Mouse (Mus musculus): Measurements from ENCODE around the gene Psg16.
"Not testable (repeated sequence)": the region's sequence is repeated elsewhere in the genome, so short reads cannot be mapped to it uniquely, and the experiment has no call there.

The Psg16 gene

DNA sequence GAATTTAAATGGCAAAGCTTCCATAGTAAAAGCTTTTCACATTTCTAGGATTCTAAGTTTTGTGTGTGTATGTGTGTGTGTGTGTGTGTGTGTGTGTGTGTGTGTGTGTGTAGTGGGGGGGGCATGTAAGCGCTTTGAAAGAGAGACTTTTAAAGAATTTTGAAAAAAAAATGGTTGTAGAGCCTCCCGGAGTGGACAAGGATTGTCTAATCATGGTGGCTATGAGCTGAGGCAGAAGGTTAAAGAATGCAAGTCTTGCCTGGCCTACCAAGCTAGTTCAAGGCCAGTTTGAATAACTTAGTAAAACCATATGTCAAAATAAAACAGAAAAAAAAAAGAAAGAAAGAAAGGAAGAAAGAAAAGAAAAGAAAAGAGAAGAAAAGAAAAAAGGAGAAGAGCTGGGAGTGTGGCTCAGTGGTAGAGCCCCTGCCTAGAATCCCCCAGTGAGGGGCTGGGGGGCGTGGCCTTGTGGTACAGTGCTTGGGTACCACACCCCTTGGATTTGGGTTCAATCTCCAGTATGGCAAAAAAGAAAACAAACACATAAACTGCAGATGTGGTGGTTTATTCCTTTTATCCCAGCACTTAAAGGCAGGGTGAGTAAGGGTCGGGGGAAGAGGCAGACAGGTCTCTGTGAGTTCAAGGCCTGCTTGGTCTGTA lies 18.4 kb upstream of the Psg16 start:
- no peak for DNase-seq (ENCODE audit: low spot score in 2 of 2)

GRCm38 (mm10) chr7:17056081-17056581 lies 17.7 kb upstream of the Psg16 start:
- DNase-seq (ENCODE audit: low spot score in 2 of 2): peak; percentile 81 to 91

- DNase-seq (ENCODE audit: low spot score in 2 of 2): no peak
These were observed 17.0 kb upstream of the Psg16 start for GRCm38 (mm10) chr7:17056601-17057523.

DNA sequence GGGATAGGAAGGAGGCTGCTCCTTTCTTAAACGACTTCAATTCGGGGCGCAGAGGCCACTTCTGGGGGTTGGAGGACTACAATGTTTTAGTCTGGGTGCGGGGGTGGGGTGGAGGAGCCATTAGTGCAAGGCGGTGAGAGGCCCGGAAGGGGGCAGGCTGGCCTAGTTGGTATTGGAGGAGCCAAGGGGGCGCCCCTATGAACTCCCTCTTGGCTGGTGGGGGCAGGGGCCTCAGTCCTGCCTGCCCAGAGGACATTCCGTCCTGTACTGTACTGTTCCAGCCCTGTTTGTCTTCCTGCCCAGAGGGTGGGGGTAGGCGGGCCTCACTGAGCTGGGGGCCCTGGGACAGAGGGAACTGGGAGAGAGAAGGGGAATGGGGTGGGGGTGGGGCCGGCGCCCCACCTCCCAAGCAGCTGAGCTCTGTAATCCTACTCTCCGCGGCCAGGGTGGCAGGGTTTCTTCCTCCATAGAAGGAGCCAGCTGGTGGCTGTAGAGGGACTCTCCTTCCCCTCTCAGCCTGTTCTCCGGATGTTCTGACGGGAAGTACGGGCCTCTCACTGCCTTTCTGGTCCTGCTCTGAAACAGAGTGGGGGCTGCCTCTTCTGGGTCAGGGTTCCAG lies 15.7 kb upstream of the Psg16 start:
- DNase-seq (ENCODE audit: low spot score in 2 of 2): peak in 1 of 2 experiments; percentile 73

- DNase-seq (ENCODE audit: low spot score in 2 of 2): no peak
These were observed 14.9 kb upstream of the Psg16 start for GRCm38 (mm10) chr7:17058816-17059462.

- no peak for DNase-seq (ENCODE audit: low spot score in 2 of 2)
These were observed 14.4 kb upstream of the Psg16 start for GRCm38 (mm10) chr7:17059463-17059844.

GRCm38 (mm10) chr7:17060031-17060781 lies 13.6 kb upstream of the Psg16 start:
- peak in 1 of 2 experiments; percentile 86 for DNase-seq (ENCODE audit: low spot score in 2 of 2)

- DNase-seq (ENCODE audit: low spot score in 2 of 2): no peak
These were observed 12.8 kb upstream of the Psg16 start for GRCm38 (mm10) chr7:17060782-17061605.

GRCm38 (mm10) chr7:17062389-17062788 lies 11.5 kb upstream of the Psg16 start, which contains the start of gene Hif3a:
TSS of gene Hif3a (minus strand) at chr7:17062427.
- peak in 1 of 2 experiments; percentile 53 for DNase-seq (ENCODE audit: low spot score in 2 of 2)

DNA sequence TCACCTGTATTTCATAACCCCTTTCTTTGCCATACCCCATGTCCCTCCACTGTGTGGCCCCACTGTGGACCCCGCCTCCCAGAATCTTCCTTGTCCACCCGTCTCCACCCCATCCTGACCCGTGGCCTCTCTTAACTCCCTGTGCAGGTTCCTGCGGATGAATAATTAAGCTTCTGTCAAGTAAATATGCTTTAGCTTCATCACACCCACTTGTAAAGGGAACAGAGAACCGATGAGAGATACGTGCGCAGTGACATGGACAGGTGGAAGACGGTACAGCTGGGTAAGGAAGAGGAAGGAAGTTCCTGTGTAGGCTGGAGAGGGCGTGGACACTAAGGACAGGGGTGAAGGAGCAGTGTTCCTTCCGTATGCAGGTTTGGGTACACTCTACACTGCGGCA lies 11.0 kb upstream of the Psg16 start:
- no peak for DNase-seq (ENCODE audit: low spot score in 2 of 2)

DNA sequence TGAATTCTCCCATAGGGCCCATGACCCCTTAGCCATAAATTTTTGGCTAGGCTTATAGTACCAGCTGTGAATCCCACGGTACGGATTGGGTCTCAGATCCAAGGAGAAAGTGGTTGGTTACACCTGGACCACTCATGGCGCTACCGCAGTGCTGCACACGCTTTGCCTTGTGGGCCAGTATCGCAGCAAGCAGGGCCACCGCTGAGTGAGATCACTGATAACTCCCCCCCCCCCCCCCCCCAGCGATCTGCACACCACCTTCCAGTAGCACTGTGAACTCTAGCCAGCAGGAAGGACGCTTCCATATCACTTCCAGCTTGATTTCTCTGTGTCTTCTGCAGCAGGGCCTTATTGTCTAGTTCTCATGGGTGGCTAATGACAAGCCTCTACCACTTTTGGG lies 8.2 kb upstream of the Psg16 start:
- DNase-seq (ENCODE audit: low spot score in 2 of 2): no peak

GRCm38 (mm10) chr7:17066412-17066811 lies 7.4 kb upstream of the Psg16 start:
- DNase-seq (ENCODE audit: low spot score in 2 of 2): peak in 1 of 2 experiments; percentile 94

GRCm38 (mm10) chr7:17067000-17067399 lies 6.8 kb upstream of the Psg16 start:
- DNase-seq (ENCODE audit: low spot score in 2 of 2): no peak

GRCm38 (mm10) chr7:17067651-17068050 lies 6.2 kb upstream of the Psg16 start:
- DNase-seq (ENCODE audit: low spot score in 2 of 2): not testable (repeated sequence)

DNA sequence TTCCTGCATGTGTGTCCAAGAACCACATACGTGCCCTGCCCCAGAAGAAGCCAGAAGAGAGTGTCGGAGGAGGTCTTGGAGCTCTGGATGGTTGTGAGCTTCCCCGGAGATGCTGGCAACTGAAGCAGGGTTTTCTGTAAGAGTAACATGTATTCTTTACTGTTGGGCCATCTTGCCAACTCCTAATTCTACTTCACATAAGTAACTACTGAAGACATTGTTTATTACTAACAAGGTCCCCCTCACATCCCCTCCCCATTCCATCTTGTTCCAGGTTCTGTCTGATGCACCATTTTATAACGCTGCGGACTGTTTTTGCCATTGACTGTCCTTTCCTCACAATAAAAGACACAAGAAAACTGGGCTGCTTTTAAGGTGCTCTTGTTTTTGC lies 332 bp upstream of the Psg16 start:
- DNase-seq (ENCODE audit: low spot score in 2 of 2): no peak

- no peak for DNase-seq (ENCODE audit: low spot score in 2 of 2)
These were observed 2.7 kb downstream of the Psg16 start for GRCm38 (mm10) chr7:17076542-17076941.

DNA sequence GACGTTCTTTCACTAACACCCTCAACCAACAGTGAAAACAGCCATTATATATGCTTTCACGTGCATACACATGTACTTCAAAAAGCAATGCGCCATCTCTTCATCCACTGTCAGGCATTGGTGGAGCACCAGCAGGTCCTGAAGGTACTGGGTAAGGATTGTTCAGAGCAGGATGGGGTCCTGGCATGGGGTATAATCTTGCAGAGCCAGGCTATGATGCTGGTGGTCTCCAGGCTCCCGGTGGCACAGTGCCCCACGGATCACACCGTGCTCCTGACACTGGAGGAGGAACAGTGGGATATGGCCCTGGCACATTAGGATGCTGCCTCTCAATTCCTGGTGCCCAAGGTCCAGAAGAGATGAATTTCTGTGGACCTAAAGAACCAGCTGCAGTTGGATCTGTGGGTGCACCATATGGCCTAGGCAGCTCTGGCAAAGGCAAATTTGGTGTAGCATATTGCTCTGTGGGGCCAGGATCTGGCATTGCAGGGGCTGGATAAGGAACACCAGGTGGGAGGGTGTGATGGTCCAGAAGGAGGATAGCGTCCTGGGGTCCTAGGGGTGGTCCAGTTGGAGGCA lies 4.3 kb downstream of the Psg16 start:
- DNase-seq (ENCODE audit: low spot score in 2 of 2): no peak

- no peak for DNase-seq (ENCODE audit: low spot score in 2 of 2)
These were observed 8.9 kb downstream of the Psg16 start for GRCm38 (mm10) chr7:17082766-17083165.

DNA sequence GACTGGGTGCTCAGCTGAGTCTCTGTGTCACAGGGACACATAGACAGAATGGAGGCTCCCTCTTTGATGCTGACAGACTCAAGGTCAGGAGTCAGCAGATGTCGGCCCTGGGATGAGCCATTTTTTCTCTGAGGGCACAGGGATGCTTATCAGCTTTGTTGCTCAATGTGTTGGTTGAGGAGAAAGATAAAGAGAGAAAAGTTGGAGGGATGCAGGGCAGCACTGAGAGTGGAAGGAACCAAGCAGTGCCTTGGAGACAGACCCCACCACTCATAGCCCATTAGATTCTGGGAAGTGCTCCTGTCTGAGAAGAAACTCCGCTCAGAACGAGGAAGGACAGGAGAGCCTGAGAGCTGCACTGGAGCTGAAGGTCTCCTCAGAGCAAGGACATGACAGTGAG lies 13.9 kb downstream of the Psg16 start:
- DNase-seq (ENCODE audit: low spot score in 2 of 2): no peak

- DNase-seq (ENCODE audit: low spot score in 2 of 2): no peak
These were observed 16.3 kb downstream of the Psg16 start for GRCm38 (mm10) chr7:17090058-17090585.

All from left cerebral cortex, adult 9 months (tissue).